Mouse (Mus musculus): Measurements from ENCODE around the gene Slc4a7. TPM values are rescaled to one million over a fixed set of nuclear protein-coding genes. Genes with fewer than 3 reads are reported as not detected.

Gene Slc4a7
- 10 to 100 TPM; 49.5 to 49.8 TPM for total RNA-seq (2021)
- long read RNA-seq, experiment 1, full-length matches to known transcripts: 5 of 14 reads
- long read RNA-seq, experiment 1, partial matches to known transcripts: 4 of 14 reads
- long read RNA-seq, experiment 1, other reads (novel, unspliced or antisense): 5 of 14 reads
- long read RNA-seq, experiment 2, full-length matches to known transcripts: 7 of 18 reads
- long read RNA-seq, experiment 2, partial matches to known transcripts: 6 of 18 reads
- long read RNA-seq, experiment 2, other reads (novel, unspliced or antisense): 5 of 18 reads

GRCm38 (mm10) chr14:14701710-14702329, at the start of gene Slc4a7:
Slc4a7 (plus strand) TSS chr14:14702279.
- H3K27ac ChIP-seq: peak within 1 kb of the TSS; percentile 94
- DNase-seq (ENCODE audit: low spot score in 2 of 2): no peak
- H3K4me3 ChIP-seq: peak within 1 kb of the TSS; percentile 87
- TF ChIP-seq CTCF (conservative IDR thresholded peaks at IDR 0.05): no peak

DNA sequence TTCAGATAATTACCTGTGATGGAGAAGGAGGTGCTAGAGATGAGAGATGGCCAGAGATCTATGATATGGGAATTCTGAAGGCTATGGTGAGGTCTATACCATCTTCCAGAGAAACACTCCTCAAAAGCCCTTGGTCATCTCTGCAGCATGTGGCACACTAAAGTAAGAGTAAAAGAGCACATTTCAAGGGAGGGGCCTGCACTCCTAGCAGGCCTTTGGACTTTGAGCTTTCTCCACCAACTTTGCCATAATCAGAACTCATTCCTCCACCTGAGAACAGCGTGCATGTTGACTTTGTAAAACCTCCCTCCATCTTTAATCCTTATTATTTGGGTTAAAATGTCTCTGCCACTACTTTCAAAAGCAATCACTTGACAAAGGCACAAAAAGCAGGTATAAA, 31.5 kb upstream of the Slc4a7 start:
- TF ChIP-seq CTCF (conservative IDR thresholded peaks at IDR 0.05): no peak
- DNase-seq (ENCODE audit: low spot score in 2 of 2): no peak
- Histone ChIP-seq H3K27ac (no peak overlapping the region), H3K4me3 (no peak overlapping the region)

GRCm38 (mm10) chr14:14681611-14682010, 20.5 kb upstream of the Slc4a7 start:
- DNase-seq (ENCODE audit: low spot score in 2 of 2): no peak
- H3K27ac ChIP-seq: no peak overlapping the region
- H3K4me3 ChIP-seq: no peak overlapping the region
- no peak for TF ChIP-seq CTCF (conservative IDR thresholded peaks at IDR 0.05)

- no peak for TF ChIP-seq CTCF (conservative IDR thresholded peaks at IDR 0.05)
- DNase-seq (ENCODE audit: low spot score in 2 of 2): no peak
- Histone ChIP-seq H3K4me3 (no peak overlapping the region), H3K27ac (no peak overlapping the region)
Observed at GRCm38 (mm10) chr14:14684771-14685170, 17.3 kb upstream of the Slc4a7 start.

DNA sequence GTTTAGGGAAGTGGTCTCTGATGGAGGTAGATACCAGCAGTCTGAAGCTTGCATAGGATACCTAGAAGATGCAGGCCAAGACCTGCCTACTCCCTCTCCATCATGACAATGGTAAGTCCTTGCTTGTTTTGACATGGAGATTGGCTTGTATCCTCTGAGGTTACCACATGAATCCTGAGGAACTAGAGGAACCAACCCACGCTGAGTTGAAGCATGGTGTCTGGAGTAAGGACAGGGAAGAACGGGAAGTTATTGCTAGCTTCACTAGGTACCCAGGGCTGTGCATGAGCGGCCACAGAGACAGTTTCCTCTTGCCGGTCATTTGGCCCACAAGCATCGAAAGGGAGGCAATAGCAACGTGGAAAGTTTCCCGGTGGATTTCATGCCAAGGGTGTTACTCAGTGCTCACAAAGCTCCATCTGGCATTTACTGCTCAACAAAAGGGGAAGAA, 16.0 kb upstream of the Slc4a7 start:
- no peak for TF ChIP-seq CTCF (conservative IDR thresholded peaks at IDR 0.05)
- Histone ChIP-seq H3K4me3 (no peak overlapping the region), H3K27ac (no peak overlapping the region)
- no peak for DNase-seq (ENCODE audit: low spot score in 2 of 2)

DNA sequence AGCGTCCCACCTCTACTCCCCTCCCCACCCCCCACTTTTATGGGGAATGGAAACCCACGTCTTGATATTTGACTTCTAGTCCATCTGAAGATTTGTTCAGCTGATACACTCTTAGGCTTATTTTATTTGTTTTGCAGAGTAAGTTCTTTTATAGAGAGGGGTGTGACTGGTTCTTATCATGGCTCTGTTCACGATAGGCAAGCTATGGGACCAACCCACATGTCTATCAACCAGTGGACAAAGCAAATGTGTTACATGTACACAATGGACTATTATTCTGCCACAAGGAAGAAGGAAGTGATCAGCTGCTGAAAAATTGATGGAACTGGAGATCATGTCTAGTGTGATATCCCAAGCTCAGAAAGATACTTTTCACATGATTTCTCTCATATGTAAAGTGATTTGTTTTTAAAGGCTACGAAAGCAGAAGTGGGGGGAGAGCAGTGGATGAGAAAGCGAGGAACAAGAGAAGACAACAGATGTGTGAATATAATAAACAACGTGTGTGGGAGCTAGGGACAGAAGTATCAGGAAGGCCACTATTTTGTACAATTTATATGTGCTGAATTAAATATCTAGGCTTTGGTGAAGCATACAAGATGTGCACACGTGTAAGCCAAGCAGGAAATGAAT, 14.7 kb upstream of the Slc4a7 start:
- DNase-seq (ENCODE audit: low spot score in 2 of 2): no peak
- H3K27ac ChIP-seq: no peak overlapping the region
- no peak overlapping the region for H3K4me3 ChIP-seq
- TF ChIP-seq CTCF (conservative IDR thresholded peaks at IDR 0.05): no peak

GRCm38 (mm10) chr14:14702399-14703345, 593 bp downstream of the Slc4a7 start:
- TF ChIP-seq CTCF (conservative IDR thresholded peaks at IDR 0.05): peak; percentile 41
- Histone ChIP-seq H3K4me3 (peak overlapping the region; percentile 87), H3K27ac (peak overlapping the region; percentile 94)
- DNase-seq (ENCODE audit: low spot score in 2 of 2): peak; percentile 91 to 92

GRCm38 (mm10) chr14:14703346-14703871, 1.3 kb downstream of the Slc4a7 start:
- peak; percentile 47 for TF ChIP-seq CTCF (conservative IDR thresholded peaks at IDR 0.05)
- DNase-seq (ENCODE audit: low spot score in 2 of 2): peak in 1 of 2 experiments; percentile 23
- peak overlapping the region; percentile 87 for H3K4me3 ChIP-seq
- peak overlapping the region; percentile 94 for H3K27ac ChIP-seq

- Histone ChIP-seq H3K4me3 (peak overlapping the region; percentile 87; the same call in 1 of the 2 replicates), H3K27ac (no peak overlapping the region)
- TF ChIP-seq CTCF (conservative IDR thresholded peaks at IDR 0.05): no peak
- DNase-seq (ENCODE audit: low spot score in 2 of 2): no peak
Observed at GRCm38 (mm10) chr14:14704651-14705050, 2.6 kb downstream of the Slc4a7 start.

DNA sequence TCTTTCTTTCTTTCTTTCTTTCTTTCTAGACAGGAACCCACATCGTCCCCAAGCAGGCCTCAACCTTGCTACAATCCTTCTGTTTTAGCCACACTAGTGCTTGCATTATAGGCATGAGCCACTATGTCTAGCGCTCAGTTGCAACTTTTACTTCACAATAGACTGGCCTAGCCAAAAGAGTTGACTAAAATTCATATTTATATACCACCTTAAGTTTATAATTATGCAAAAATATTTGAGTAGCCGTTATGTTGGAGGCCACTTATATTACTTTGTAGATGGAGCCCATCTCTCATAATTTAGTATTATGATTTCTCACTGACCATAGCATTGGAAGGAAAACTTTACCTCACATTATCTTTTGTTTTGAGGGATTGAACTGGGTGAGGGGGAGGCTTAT, 3.0 kb downstream of the Slc4a7 start:
- Histone ChIP-seq H3K4me3 (no peak overlapping the region), H3K27ac (no peak overlapping the region)
- no peak for TF ChIP-seq CTCF (conservative IDR thresholded peaks at IDR 0.05)
- no peak for DNase-seq (ENCODE audit: low spot score in 2 of 2)

GRCm38 (mm10) chr14:14706381-14706780, 4.3 kb downstream of the Slc4a7 start:
- Histone ChIP-seq H3K27ac (no peak overlapping the region), H3K4me3 (no peak overlapping the region)
- TF ChIP-seq CTCF (conservative IDR thresholded peaks at IDR 0.05): no peak
- DNase-seq (ENCODE audit: low spot score in 2 of 2): no peak

GRCm38 (mm10) chr14:14707061-14707460, 5.0 kb downstream of the Slc4a7 start:
- H3K27ac ChIP-seq: no peak overlapping the region
- no peak for TF ChIP-seq CTCF (conservative IDR thresholded peaks at IDR 0.05)
- no peak for DNase-seq (ENCODE audit: low spot score in 2 of 2)
- no peak overlapping the region for H3K4me3 ChIP-seq
